8 mouse cellular contexts compared by ENCODE assay signal in genomic region chr17:63324039-63324438, GRCm38 (mm10).
A peak's percentile ranks its signal among the peaks of the same experiment; 100 is the strongest.
DNase-seq lines count a peak whose midpoint lies in the region; ATAC-seq and TF ChIP-seq lines count a peak whose summit lies in the region.

No protein-coding gene starts in this region.

- H3K4me3 ChIP-seq in limb, embryonic 14.5 days (replicated peaks; ENCODE audit: low read length): no peak overlapping the region

- H3K27ac ChIP-seq in limb, embryonic 14.5 days (replicated peaks; ENCODE audit: low read depth, low read length): no peak overlapping the region

- no peak overlapping the region for H3K4me2 ChIP-seq in limb, embryonic 14.5 days (replicated peaks; ENCODE audit: low read depth, low read length, severe bottlenecking)

- TF ChIP-seq POLR2A in limb, embryonic 14.5 days (IDR thresholded peaks at IDR 0.05; ENCODE audit: borderline replicate concordance, extremely low read depth, insufficient read depth, insufficient read length): no peak

- H3K9me3 ChIP-seq in limb, embryonic 14.5 days (ENCODE audit: control insufficient read depth, low read length): no peaks in the 10 kb centered on the region

- peak; percentile 84 to 85 for DNase-seq in B cell, adult 2 months
- DNase-seq in ZHBTc4 (ENCODE audit: low read depth, low spot score): peak; percentile 83
- DNase-seq in cerebellum, postnatal 36 days: peak; percentile 68 to 83
- DNase-seq in gastrocnemius, adult 8-10 months (ENCODE audit: low spot score in 2 of 2): peak; percentile 63
- DNase-seq in kidney, adult 9 months: peak; percentile 83
- peak; percentile 49 for DNase-seq in limb, embryonic 14.5 days (ENCODE audit: low spot score)
- DNase-seq in splenic B cell, adult 2 months (ENCODE audit: low read depth, low spot score): peak; percentile 84

- 37% methylated on average over 2 of the region's 2 CpGs for WGBS in limb, embryonic 14.5 days

- no peak overlapping the region for H3K9ac ChIP-seq in limb, embryonic 14.5 days (ENCODE audit: low read depth, low read length, severe bottlenecking)

- no peaks in the 10 kb centered on the region for H3K27me3 ChIP-seq in limb, embryonic 14.5 days (ENCODE audit: control insufficient read depth, insufficient read depth, low read length)
- no peaks in the 10 kb centered on the region for H3K27me3 ChIP-seq in splenic B cell, adult 2 months (ENCODE audit: control insufficient read depth, insufficient read depth, low read length, poor library complexity, severe bottlenecking)

- 0 out of 2 replicates have a peak, but pooled peaks have one; percentile 30 for ATAC-seq in limb, embryonic 14.5 days (ENCODE audit: low FRiP score, low read depth)
- peak; percentile 60 for ATAC-seq in monocyte, adult 5-6 weeks (replicated peaks; ENCODE audit: insufficient number of reproducible peaks, low FRiP score, low TSS enrichment, poor library complexity, severe bottlenecking)

- 0 out of 2 replicates have a peak, but pooled peaks cover 2% of the 10 kb centered on the region for H3K4me1 ChIP-seq in limb, embryonic 14.5 days (ENCODE audit: control insufficient read depth, insufficient read depth, low read length)

- H3K36me3 ChIP-seq in limb, embryonic 14.5 days (ENCODE audit: control insufficient read depth, insufficient read depth, low read length): no peaks in the 10 kb centered on the region
- no peaks in the 10 kb centered on the region for H3K36me3 ChIP-seq in splenic B cell, adult 2 months (ENCODE audit: control insufficient read depth, insufficient read depth, low read length, poor library complexity, severe bottlenecking)
